Mouse (Mus musculus): ENCODE measurements at regions not wholly inside any gene's neighbourhood (a gene's known extent, or its start where the extent isn't known, plus 50 kb on each side); places are given as distances from the start of the nearest gene placed in this dataset.

- no peak for TF ChIP-seq CTCF (conservative IDR thresholded peaks at IDR 0.05; ENCODE audit: insufficient read depth, insufficient read length, low read depth, low read length)
- TF ChIP-seq POLR2A (IDR thresholded peaks at IDR 0.05; ENCODE audit: low read depth, low read length) = no peak
Measured at GRCm38 (mm10) chr5:106344308-106344707, 113.7 kb downstream of the Barhl2 start.

Data from kidney, adult 2 months (tissue).